Mouse (Mus musculus): ENCODE data around the gene Uvrag. TPM values are rescaled to one million over a fixed set of nuclear protein-coding genes. Genes with fewer than 3 reads are reported as not detected.

Uvrag gene
- polyA plus RNA-seq, 1 experiment from 2014 or later, result 30.1 TPM

GRCm38 (mm10) chr7:99015419-99015818 lies 125.5 kb downstream of the Uvrag start:
- H3K27ac ChIP-seq, result no peak overlapping the region
- H3K79me2 ChIP-seq (ENCODE audit: inconsistent target), result peaks cover 52% of the 10 kb centered on the region; the same call in 1 of the 2 replicates
- no peak overlapping the region for H3K4me3 ChIP-seq (ENCODE audit: inconsistent target)
- WGBS (ENCODE audit: missing documents), result 93% methylated on average over 17 of the region's 17 CpGs
- H3K36me3 ChIP-seq (ENCODE audit: inconsistent target), result peaks cover 21% of the 10 kb centered on the region; the same call in 1 of the 2 replicates

GRCm38 (mm10) chr7:99014620-99015019 lies 126.3 kb downstream of the Uvrag start:
- no peak overlapping the region for H3K4me3 ChIP-seq (ENCODE audit: inconsistent target)
- H3K36me3 ChIP-seq (ENCODE audit: inconsistent target), result peaks cover 26% of the 10 kb centered on the region; the same call in 1 of the 2 replicates
- H3K27ac ChIP-seq, result no peak overlapping the region
- peaks cover 50% of the 10 kb centered on the region; the same call in 1 of the 2 replicates for H3K79me2 ChIP-seq (ENCODE audit: inconsistent target)
- WGBS (ENCODE audit: missing documents), result 68% methylated on average over 3 of the region's 4 CpGs

GRCm38 (mm10) chr7:99007506-99008354 lies 133.2 kb downstream of the Uvrag start:
- no peak overlapping the region for H3K27ac ChIP-seq
- WGBS (ENCODE audit: missing documents), result 93% methylated on average over 15 of the region's 16 CpGs
- H3K79me2 ChIP-seq (ENCODE audit: inconsistent target), result peaks cover 58% of the 10 kb centered on the region; the same call in 1 of the 2 replicates
- peaks cover 17% of the 10 kb centered on the region; the same call in 1 of the 2 replicates for H3K36me3 ChIP-seq (ENCODE audit: inconsistent target)
- no peak overlapping the region for H3K4me3 ChIP-seq (ENCODE audit: inconsistent target)

GRCm38 (mm10) chr7:99003231-99003630 lies 137.7 kb downstream of the Uvrag start:
- H3K4me3 ChIP-seq (ENCODE audit: inconsistent target), result no peak overlapping the region
- H3K79me2 ChIP-seq (ENCODE audit: inconsistent target), result peaks cover 83% of the 10 kb centered on the region; the same call in 1 of the 2 replicates
- H3K27ac ChIP-seq, result no peak overlapping the region
- WGBS (ENCODE audit: missing documents), result 85% methylated on average over 6 of the region's 6 CpGs
- H3K36me3 ChIP-seq (ENCODE audit: inconsistent target), result peaks cover 21% of the 10 kb centered on the region; the same call in 1 of the 2 replicates

GRCm38 (mm10) chr7:98998722-98999121 lies 142.2 kb downstream of the Uvrag start:
- peaks cover 9% of the 10 kb centered on the region; the same call in 1 of the 2 replicates for H3K36me3 ChIP-seq (ENCODE audit: inconsistent target)
- H3K4me3 ChIP-seq (ENCODE audit: inconsistent target), result no peak overlapping the region
- no peak overlapping the region for H3K27ac ChIP-seq

GRCm38 (mm10) chr7:98997760-98998159 lies 143.2 kb downstream of the Uvrag start:
- no peak overlapping the region for H3K4me3 ChIP-seq (ENCODE audit: inconsistent target)
- WGBS (ENCODE audit: missing documents), result 86% methylated on average over 7 of the region's 7 CpGs
- peaks cover 9% of the 10 kb centered on the region; the same call in 1 of the 2 replicates for H3K36me3 ChIP-seq (ENCODE audit: inconsistent target)
- H3K79me2 ChIP-seq (ENCODE audit: inconsistent target), result peaks cover 94% of the 10 kb centered on the region; the same call in 1 of the 2 replicates
- H3K27ac ChIP-seq, result no peak overlapping the region

More at GRCm38 (mm10) chr7:98998722-98999121, 142.2 kb downstream of the Uvrag start:
- peaks cover 96% of the 10 kb centered on the region; the same call in 1 of the 2 replicates for H3K79me2 ChIP-seq (ENCODE audit: inconsistent target)

- Histone ChIP-seq H3K36me3 (ENCODE audit: inconsistent target) (peaks cover 10% of the 10 kb centered on the region; the same call in 1 of the 2 replicates), H3K27ac (no peak overlapping the region), H3K4me3 (ENCODE audit: inconsistent target) (no peak overlapping the region), H3K79me2 (ENCODE audit: inconsistent target) (peaks cover 88% of the 10 kb centered on the region; the same call in 1 of the 2 replicates)
- 87% methylated on average over 6 of the region's 6 CpGs for WGBS (ENCODE audit: missing documents)
These were observed 144.2 kb downstream of the Uvrag start for GRCm38 (mm10) chr7:98996791-98997190.

GRCm38 (mm10) chr7:98995126-98995727 lies 145.7 kb downstream of the Uvrag start:
- peaks cover 72% of the 10 kb centered on the region; the same call in 1 of the 2 replicates for H3K79me2 ChIP-seq (ENCODE audit: inconsistent target)
- H3K27ac ChIP-seq, result no peak overlapping the region
- 94% methylated on average over 5 of the region's 5 CpGs for WGBS (ENCODE audit: missing documents)
- H3K36me3 ChIP-seq (ENCODE audit: inconsistent target), result peaks cover 23% of the 10 kb centered on the region
- H3K4me3 ChIP-seq (ENCODE audit: inconsistent target), result no peak overlapping the region

- Histone ChIP-seq H3K36me3 (ENCODE audit: inconsistent target) (peaks cover 26% of the 10 kb centered on the region), H3K4me3 (ENCODE audit: inconsistent target) (no peak overlapping the region), H3K79me2 (ENCODE audit: inconsistent target) (peaks cover 61% of the 10 kb centered on the region; the same call in 1 of the 2 replicates), H3K27ac (no peak overlapping the region)
- 79% methylated on average over 6 of the region's 6 CpGs for WGBS (ENCODE audit: missing documents)
These were observed 146.8 kb downstream of the Uvrag start for GRCm38 (mm10) chr7:98994137-98994536.

GRCm38 (mm10) chr7:98993395-98993794 lies 147.5 kb downstream of the Uvrag start:
- Histone ChIP-seq H3K4me3 (ENCODE audit: inconsistent target) (no peak overlapping the region), H3K27ac (peak overlapping the region; percentile 34), H3K36me3 (ENCODE audit: inconsistent target) (peaks cover 33% of the 10 kb centered on the region)

GRCm38 (mm10) chr7:98991204-98991761 lies 149.7 kb downstream of the Uvrag start:
- Histone ChIP-seq H3K36me3 (ENCODE audit: inconsistent target) (peaks cover 53% of the 10 kb centered on the region), H3K27ac (no peak overlapping the region), H3K4me3 (ENCODE audit: inconsistent target) (no peak overlapping the region), H3K79me2 (ENCODE audit: inconsistent target) (peaks cover 33% of the 10 kb centered on the region; the same call in 1 of the 2 replicates)
- 94% methylated on average over 2 of the region's 2 CpGs for WGBS (ENCODE audit: missing documents)

More at GRCm38 (mm10) chr7:98993395-98993794, 147.5 kb downstream of the Uvrag start:
- whole genome bisulfite sequencing (ENCODE audit: missing documents), result 10% methylated on average over 4 of the region's 4 CpGs
- H3K79me2 ChIP-seq (ENCODE audit: inconsistent target), result peaks cover 54% of the 10 kb centered on the region; the same call in 1 of the 2 replicates

- peaks cover 25% of the 10 kb centered on the region; the same call in 1 of the 2 replicates for H3K79me2 ChIP-seq (ENCODE audit: inconsistent target)
- H3K27ac ChIP-seq, result no peak overlapping the region
- WGBS (ENCODE audit: missing documents), result 86% methylated on average over 1 of the region's 1 CpGs
- no peak overlapping the region for H3K4me3 ChIP-seq (ENCODE audit: inconsistent target)
- peaks cover 60% of the 10 kb centered on the region for H3K36me3 ChIP-seq (ENCODE audit: inconsistent target)
These were observed 150.4 kb downstream of the Uvrag start for GRCm38 (mm10) chr7:98990510-98990909.

- no peak overlapping the region for H3K4me3 ChIP-seq (ENCODE audit: inconsistent target)
- peaks cover 77% of the 10 kb centered on the region for H3K36me3 ChIP-seq (ENCODE audit: inconsistent target)
- H3K79me2 ChIP-seq (ENCODE audit: inconsistent target), result no peaks in the 10 kb centered on the region
- H3K27ac ChIP-seq, result no peak overlapping the region
- 97% methylated on average over 13 of the region's 14 CpGs for WGBS (ENCODE audit: missing documents)
These were observed 153.9 kb downstream of the Uvrag start for GRCm38 (mm10) chr7:98986962-98987441.

- H3K27ac ChIP-seq, result no peak overlapping the region
- 97% methylated on average over 2 of the region's 2 CpGs for WGBS (ENCODE audit: missing documents)
- no peak overlapping the region for H3K4me3 ChIP-seq (ENCODE audit: inconsistent target)
- peaks cover 69% of the 10 kb centered on the region for H3K36me3 ChIP-seq (ENCODE audit: inconsistent target)
- H3K79me2 ChIP-seq (ENCODE audit: inconsistent target), result no peaks in the 10 kb centered on the region
These were observed 155.0 kb downstream of the Uvrag start for GRCm38 (mm10) chr7:98985935-98986334.

Data from macrophage (primary cell).